Mouse (Mus musculus): ENCODE data around the gene Gcfc2. TPM values are rescaled to one million over a fixed set of nuclear protein-coding genes. Genes with fewer than 3 reads are reported as not detected.

Gcfc2 gene
- polyA plus RNA-seq (2017; shearing (Covaris generic)) = 10 to 100 TPM; 13.7 to 21.0 TPM

GRCm38 (mm10) chr6:81923523-81924142 is at the start of gene Gcfc2:
Gene Gcfc2, plus strand, starts transcription at chr6:81923669.

GRCm38 (mm10) chr6:81965296-81966067 is 42.0 kb downstream of the Gcfc2 start, which contains the start of gene Mrpl19:
Gene Mrpl19, minus strand, starts transcription at chr6:81965958.

Other genes with a start within 250 kb of the Gcfc2 start
- gene Mrpl19, start 42.3 kb downstream of the Gcfc2 start, polyA plus RNA-seq (2017; shearing (Covaris generic)) = 10 to 100 TPM; 55.1 to 70.5 TPM
- gene Eva1a, start 117.4 kb downstream of the Gcfc2 start, polyA plus RNA-seq (2017; shearing (Covaris generic)) = not detected